Mouse (Mus musculus): Measurements from ENCODE around the gene Tnnt3. TPM values are rescaled to one million over a fixed set of nuclear protein-coding genes. Genes with fewer than 3 reads are reported as not detected.

Gene Tnnt3
- total and polyA plus RNA-seq, 3 experiments = not detected

DNA sequence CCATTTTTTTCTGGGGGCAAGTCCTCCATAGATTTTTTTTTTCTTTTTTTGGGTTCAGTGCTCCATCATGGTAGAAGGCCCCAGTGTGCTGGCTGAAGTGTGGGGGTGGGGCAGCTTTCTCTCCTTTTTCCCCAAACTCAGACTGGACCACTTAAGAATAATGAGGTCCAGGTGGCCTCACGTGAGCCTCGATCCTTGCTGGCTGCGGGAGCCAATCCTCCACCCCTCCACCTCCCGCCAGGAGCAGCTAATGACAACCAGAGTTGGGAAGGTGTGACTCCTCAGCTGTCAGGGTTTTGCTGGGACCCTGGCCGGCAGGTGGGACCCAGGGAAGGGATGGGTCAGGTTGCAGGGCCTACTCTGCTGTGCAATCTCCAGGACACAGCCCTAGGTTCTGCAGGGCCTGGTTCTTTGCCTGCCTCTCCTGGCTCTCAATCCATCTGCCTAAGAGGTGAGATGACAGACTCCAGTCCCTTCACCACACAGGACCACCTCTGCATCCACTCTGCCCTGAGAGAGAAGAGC, 61.1 kb downstream of the Tnnt3 start:
- H3K4me3 ChIP-seq (ENCODE audit: control insufficient read depth in 1 of 2, insufficient read depth in 1 of 2, low read depth in 2 of 2, low read length in 2 of 2) = no peak overlapping the region
- H3K9ac ChIP-seq (ENCODE audit: control insufficient read depth, low read depth, low read length, poor library complexity, severe bottlenecking) = no peak overlapping the region
- no peaks in the 10 kb centered on the region for H3K4me1 ChIP-seq (ENCODE audit: control insufficient read depth in 1 of 2, insufficient read depth in 2 of 2, low read length in 2 of 2)
- H3K27me3 ChIP-seq (ENCODE audit: control insufficient read depth in 1 of 2, insufficient read depth in 2 of 2, low read length in 2 of 2) = 0 out of 4 replicates have a peak, but pooled peaks cover 0 to 2% of the 10 kb centered on the region in 2 experiments
- H3K79me2 ChIP-seq (ENCODE audit: control insufficient read depth, insufficient read depth, low read length, poor library complexity) = no peaks in the 10 kb centered on the region
- H3K27ac ChIP-seq (ENCODE audit: control insufficient read depth, low read depth, low read length) = no peak overlapping the region
- no peak for DNase-seq (ENCODE audit: low read depth, low spot score)
- no peaks in the 10 kb centered on the region for H3K9me3 ChIP-seq (replicated peaks; ENCODE audit: insufficient read depth, low read length)
- no peak for TF ChIP-seq ZNF384 (IDR thresholded peaks at IDR 0.05; ENCODE audit: low read depth, low read length)
- TF ChIP-seq ETS1 (IDR thresholded peaks at IDR 0.05; ENCODE audit: low read depth, low read length) = no peak
- no peaks in the 10 kb centered on the region for H3K36me3 ChIP-seq (ENCODE audit: control insufficient read depth in 1 of 2, insufficient read depth in 2 of 2, low read length in 2 of 2)

- H3K27me3 ChIP-seq (ENCODE audit: control insufficient read depth in 1 of 2, insufficient read depth in 2 of 2, low read length in 2 of 2) = 0 out of 4 replicates have a peak, but pooled peaks cover 0 to 2% of the 10 kb centered on the region in 2 experiments
- H3K27ac ChIP-seq (ENCODE audit: control insufficient read depth, low read depth, low read length) = no peak overlapping the region
- no peaks in the 10 kb centered on the region for H3K9me3 ChIP-seq (replicated peaks; ENCODE audit: insufficient read depth, low read length)
- no peak overlapping the region for H3K4me3 ChIP-seq (ENCODE audit: control insufficient read depth in 1 of 2, insufficient read depth in 1 of 2, low read depth in 2 of 2, low read length in 2 of 2)
- H3K79me2 ChIP-seq (ENCODE audit: control insufficient read depth, insufficient read depth, low read length, poor library complexity) = no peaks in the 10 kb centered on the region
- no peak overlapping the region for H3K9ac ChIP-seq (ENCODE audit: control insufficient read depth, low read depth, low read length, poor library complexity, severe bottlenecking)
- no peaks in the 10 kb centered on the region for H3K4me1 ChIP-seq (ENCODE audit: control insufficient read depth in 1 of 2, insufficient read depth in 2 of 2, low read length in 2 of 2)
- H3K36me3 ChIP-seq (ENCODE audit: control insufficient read depth in 1 of 2, insufficient read depth in 2 of 2, low read length in 2 of 2) = no peaks in the 10 kb centered on the region
- DNase-seq (ENCODE audit: low read depth, low spot score) = no peak
- TF ChIP-seq POLR2AphosphoS5 (IDR thresholded peaks at IDR 0.05; ENCODE audit: borderline replicate concordance, low read depth, low read length) (no peak), POLR2A (IDR thresholded peaks at IDR 0.05; ENCODE audit: control insufficient read depth in 1 of 2, insufficient read depth in 1 of 2, low read depth in 1 of 2, low read length in 2 of 2, poor library complexity in 1 of 2) (no peak), ZMIZ1 (IDR thresholded peaks at IDR 0.05; ENCODE audit: low read depth, low read length) (no peak), GATA1 (IDR thresholded peaks at IDR 0.05; ENCODE audit: low read depth, low read length) (no peak), MYC (IDR thresholded peaks at IDR 0.05; ENCODE audit: low read depth, low read length) (no peak), MAX (IDR thresholded peaks at IDR 0.05; ENCODE audit: low read length) (no peak), NELFE (IDR thresholded peaks at IDR 0.05; ENCODE audit: low read depth, low read length) (no peak), JUND (IDR thresholded peaks at IDR 0.05; ENCODE audit: low read depth, low read length) (no peak), TBP (IDR thresholded peaks at IDR 0.05; ENCODE audit: low read depth, low read length) (no peak), ZNF384 (IDR thresholded peaks at IDR 0.05; ENCODE audit: low read depth, low read length) (no peak), RCOR1 (IDR thresholded peaks at IDR 0.05; ENCODE audit: low read depth, low read length) (no peak), ZC3H11A (IDR thresholded peaks at IDR 0.05; ENCODE audit: low read depth, low read length) (no peak), ETS1 (IDR thresholded peaks at IDR 0.05; ENCODE audit: low read depth, low read length) (no peak), ZKSCAN1 (IDR thresholded peaks at IDR 0.05; ENCODE audit: low read depth, low read length) (no peak), ELF1 (IDR thresholded peaks at IDR 0.05; ENCODE audit: low read depth, low read length) (no peak)
Measured at GRCm38 (mm10) chr7:142560942-142561855, 62.6 kb downstream of the Tnnt3 start.
